Mouse (Mus musculus): ENCODE data around the gene Pycr1.

Pycr1 gene

GRCm38 (mm10) chr11:120643601-120643987, at the start of gene Pycr1:
Pycr1 (minus strand) TSS chr11:120643769.
- CTCF ChIA-PET: interaction anchor here (0.6 to 2.4 kb wide), 28 partner anchors 9 to 339 kb away, joined by 3 to 24 read pairs (median 4); partner anchors contain the start of genes Mafg (in 2 of the 4), Notum (in 2 of the 4) and Sirt7 (in 1 of the 4)
- POLR2A ChIA-PET: interaction anchor here (0.5 to 27.6 kb wide), 143 partner anchors 9 to 593 kb away, joined by 3 to 947 read pairs (median 4); partner anchors contain the start of genes Cenpx (in 4 of the 4), Lrrc45 (in 4 of the 4), Mafg (in 4 of the 4) and Notum (in 4 of the 4)

- CTCF ChIA-PET: interaction anchor here in 1 of 4 experiments (1.5 to 1.9 kb wide), 3 partner anchors 18 to 33 kb away, joined by 4 to 6 read pairs (median 4); partner anchors contain the start of genes Cenpx and Lrrc45
- POLR2A ChIA-PET: interaction anchor here in 2 of 4 experiments (0.8 to 34.4 kb wide), 7 partner anchors 11 to 55 kb away, joined by 3 to 509 read pairs (median 6); partner anchors contain the start of genes Aspscr1 (in 1 of the 2), Cenpx (in 1 of the 2), Lrrc45 (in 1 of the 2) and Pycr1 (in 1 of the 2)
These were observed 49.0 kb upstream of the Pycr1 start for GRCm38 (mm10) chr11:120692471-120693011.

- CTCF ChIA-PET: interaction anchor here in 3 of 4 experiments (0.8 to 1.7 kb wide), 4 partner anchors 11 to 87 kb away, joined by 3 to 4 read pairs (median 3); partner anchors contain the start of gene Pycr1 (in 1 of the 3)
- POLR2A ChIA-PET: interaction anchor here in 3 of 4 experiments (0.5 to 34.4 kb wide), 13 partner anchors 9 to 114 kb away, joined by 3 to 509 read pairs (median 5); partner anchors contain the start of genes Pycr1 (in 3 of the 3), Aspscr1 (in 1 of the 3), Cenpx (in 1 of the 3) and Lrrc45 (in 1 of the 3)
These were observed 45.8 kb upstream of the Pycr1 start for GRCm38 (mm10) chr11:120689365-120689764.

GRCm38 (mm10) chr11:120686650-120687272, 43.2 kb upstream of the Pycr1 start:
- POLR2A ChIA-PET: interaction anchor here in 2 of 4 experiments (0.6 to 34.4 kb wide), 9 partner anchors 9 to 606 kb away, joined by 3 to 509 read pairs (median 5); partner anchors contain the start of genes Cenpx (in 1 of the 2), Lrrc45 (in 1 of the 2) and Notum (in 1 of the 2)
- CTCF ChIA-PET: interaction anchor here in 1 of 4 experiments (1.6 kb wide), 1 partner anchor 10 kb away, joined by 4 read pairs; no protein-coding TSS in a partner anchor

GRCm38 (mm10) chr11:120684660-120685059, 41.1 kb upstream of the Pycr1 start:
- CTCF ChIA-PET: interaction anchor here in 2 of 4 experiments (1.1 to 1.2 kb wide), 2 partner anchors 26 to 36 kb away, joined by 3 to 4 read pairs; no protein-coding TSS in a partner anchor
- POLR2A ChIA-PET: interaction anchor here in 3 of 4 experiments (0.7 to 34.4 kb wide), 15 partner anchors 10 to 119 kb away, joined by 3 to 509 read pairs (median 4); partner anchors contain the start of genes Aspscr1 (in 3 of the 3), Cenpx (in 1 of the 3), Lrrc45 (in 1 of the 3) and Notum (in 1 of the 3)

GRCm38 (mm10) chr11:120684086-120684485, 40.5 kb upstream of the Pycr1 start:
- POLR2A ChIA-PET: interaction anchor here (0.5 to 34.4 kb wide), 17 partner anchors 10 to 118 kb away, joined by 3 to 509 read pairs (median 4); partner anchors contain the start of genes Aspscr1 (in 3 of the 4), Notum (in 2 of the 4), Cenpx (in 1 of the 4) and Lrrc45 (in 1 of the 4)
- CTCF ChIA-PET: interaction anchor here in 3 of 4 experiments (0.5 to 1.9 kb wide), 3 partner anchors 12 to 36 kb away, joined by 3 to 5 read pairs (median 3); no protein-coding TSS in a partner anchor

- CTCF ChIA-PET: interaction anchor here in 2 of 4 experiments (0.5 to 1.9 kb wide), 2 partner anchors 13 to 37 kb away, joined by 3 to 5 read pairs; no protein-coding TSS in a partner anchor
These were observed 40.0 kb upstream of the Pycr1 start for GRCm38 (mm10) chr11:120683536-120683935.

GRCm38 (mm10) chr11:120682683-120683082, 39.1 kb upstream of the Pycr1 start:
- POLR2A ChIA-PET: interaction anchor here in 2 of 4 experiments (1.0 to 34.4 kb wide), 7 partner anchors 9 to 50 kb away, joined by 3 to 509 read pairs (median 7); partner anchors contain the start of genes Notum (in 2 of the 2), Aspscr1 (in 1 of the 2), Cenpx (in 1 of the 2) and Lrrc45 (in 1 of the 2)
- CTCF ChIA-PET: interaction anchor here in 1 of 4 experiments (1.9 kb wide), 1 partner anchor 14 kb away, joined by 5 read pairs; no protein-coding TSS in a partner anchor

More at GRCm38 (mm10) chr11:120683536-120683935, 40.0 kb upstream of the Pycr1 start:
- POLR2A ChIA-PET: interaction anchor here in 3 of 4 experiments (0.7 to 34.4 kb wide), 13 partner anchors 9 to 118 kb away, joined by 3 to 509 read pairs (median 4); partner anchors contain the start of genes Aspscr1 (in 3 of the 3), Notum (in 2 of the 3), Cenpx (in 1 of the 3) and Lrrc45 (in 1 of the 3)

GRCm38 (mm10) chr11:120679909-120680308, 36.3 kb upstream of the Pycr1 start:
- POLR2A ChIA-PET: interaction anchor here in 3 of 4 experiments (0.6 to 34.4 kb wide), 19 partner anchors 10 to 173 kb away, joined by 3 to 509 read pairs (median 4); partner anchors contain the start of genes Pycr1 (in 2 of the 3), Cenpx (in 1 of the 3), Lrrc45 (in 1 of the 3) and Notum (in 1 of the 3)
- CTCF ChIA-PET: interaction anchor here (0.6 to 2.5 kb wide), 12 partner anchors 19 to 223 kb away, joined by 3 to 13 read pairs (median 4); partner anchors contain the start of genes Dcxr (in 1 of the 4) and Notum (in 1 of the 4)

- ChIA-PET CTCF (interaction anchor here in 2 of 4 experiments (0.7 to 4.4 kb wide), 9 partner anchors 17 to 527 kb away, joined by 3 to 25 read pairs (median 4); partner anchors contain the start of genes Cenpx (in 1 of the 2), Hexdc (in 1 of the 2), Lrrc45 (in 1 of the 2) and Mafg (in 1 of the 2)), POLR2A (interaction anchor here (0.8 to 34.4 kb wide), 22 partner anchors 8 to 209 kb away, joined by 3 to 509 read pairs (median 6); partner anchors contain the start of genes Mafg (in 2 of the 4), Notum (in 2 of the 4), Pycr1 (in 2 of the 4) and Arl16 (in 1 of the 4))
These were observed 33.4 kb upstream of the Pycr1 start for GRCm38 (mm10) chr11:120676951-120677350.

- POLR2A ChIA-PET: interaction anchor here (0.6 to 34.4 kb wide), 31 partner anchors 8 to 728 kb away, joined by 3 to 509 read pairs (median 5); partner anchors contain the start of genes Cenpx (in 2 of the 4), Lrrc45 (in 2 of the 4), Mafg (in 2 of the 4) and Notum (in 2 of the 4)
- CTCF ChIA-PET: interaction anchor here in 1 of 4 experiments (2.5 to 4.4 kb wide), 2 partner anchors 16 to 20 kb away, joined by 5 to 25 read pairs; partner anchors contain the start of gene Notum
These were observed 32.3 kb upstream of the Pycr1 start for GRCm38 (mm10) chr11:120675875-120676274.

GRCm38 (mm10) chr11:120673594-120674122, 30.1 kb upstream of the Pycr1 start:
- ChIA-PET POLR2A (interaction anchor here (0.7 to 34.4 kb wide), 53 partner anchors 8 to 316 kb away, joined by 3 to 509 read pairs (median 5); partner anchors contain the start of genes Mafg (in 3 of the 4), Notum (in 3 of the 4), Pycr1 (in 3 of the 4) and Cenpx (in 2 of the 4)), CTCF (interaction anchor here in 2 of 4 experiments (0.7 to 1.9 kb wide), 6 partner anchors 15 to 103 kb away, joined by 3 to 10 read pairs (median 5); partner anchors contain the start of gene Pycr1 (in 1 of the 2))

- ChIA-PET POLR2A (interaction anchor here in 3 of 4 experiments (0.7 to 34.4 kb wide), 52 partner anchors 7 to 473 kb away, joined by 3 to 509 read pairs (median 4); partner anchors contain the start of genes Mafg (in 3 of the 3), Notum (in 3 of the 3), Pycr1 (in 3 of the 3) and Cenpx (in 2 of the 3)), CTCF (interaction anchor here in 2 of 4 experiments (1.2 to 1.8 kb wide), 5 partner anchors 14 to 103 kb away, joined by 3 to 10 read pairs (median 4); partner anchors contain the start of genes Cenpx (in 1 of the 2), Lrrc45 (in 1 of the 2) and Pycr1 (in 1 of the 2))
These were observed 29.4 kb upstream of the Pycr1 start, which contains the start of gene Aspscr1 for GRCm38 (mm10) chr11:120672687-120673593. Aspscr1 (plus strand) TSS chr11:120672973.

GRCm38 (mm10) chr11:120666617-120667016, 23.0 kb upstream of the Pycr1 start:
- CTCF ChIA-PET: interaction anchor here in 3 of 4 experiments (0.8 to 3.2 kb wide), 10 partner anchors 23 to 110 kb away, joined by 3 to 13 read pairs (median 4); partner anchors contain the start of genes Cenpx (in 1 of the 3), Lrrc45 (in 1 of the 3) and Pycr1 (in 1 of the 3)
- POLR2A ChIA-PET: interaction anchor here (0.8 to 34.4 kb wide), 46 partner anchors 8 to 480 kb away, joined by 3 to 509 read pairs (median 6); partner anchors contain the start of genes Mafg (in 4 of the 4), Pycr1 (in 3 of the 4), Cenpx (in 2 of the 4) and Lrrc45 (in 2 of the 4)
